Comparison of ENCODE assay signal across 10 mouse cellular contexts in genomic region chr7:144074718-144075117, GRCm38 (mm10).
DNase-seq lines count a peak whose midpoint lies in the region; ATAC-seq lines count a peak whose summit lies in the region.
"Had no signal": no experiment of that assay in that cellular context is flagged by ENCODE, and none has a peak within 500 bp of the region (broad histone marks: within the 10 kb centered on the region; RNA-seq: fewer than 3 reads in every experiment).

No protein-coding gene starts in this region.

- no peak overlapping the region for H3K9ac ChIP-seq in intestine, embryonic 14.5 days (ENCODE audit: low read length)
- H3K9ac ChIP-seq in intestine, embryonic 15.5 days: no peak overlapping the region
- H3K9ac ChIP-seq in hindbrain, embryonic 16.5 days (ENCODE audit: low read depth, low read length): no peak overlapping the region
- H3K9ac ChIP-seq: embryonic facial prominence, embryonic 15.5 days had no signal

- no peaks in the 10 kb centered on the region for H3K36me3 ChIP-seq in intestine, embryonic 14.5 days (ENCODE audit: control insufficient read depth, insufficient read depth, low read length)
- H3K36me3 ChIP-seq in intestine, embryonic 15.5 days: no peaks in the 10 kb centered on the region
- H3K36me3 ChIP-seq in hindbrain, embryonic 16.5 days (ENCODE audit: control insufficient read depth, insufficient read depth, low read length): no peaks in the 10 kb centered on the region
- H3K36me3 ChIP-seq: embryonic facial prominence, embryonic 15.5 days had no signal

- intact Hi-C loops in left cerebral cortex, postnatal 4 days (cut with DNase I): loop anchor here (5.0 kb wide), 1 partner anchor 97 kb away; no protein-coding TSS in a partner anchor

- H3K4me2 ChIP-seq in intestine, embryonic 14.5 days (ENCODE audit: low read length): no peak overlapping the region
- no peak overlapping the region for H3K4me2 ChIP-seq in intestine, embryonic 15.5 days (replicated peaks)
- H3K4me2 ChIP-seq in hindbrain, embryonic 16.5 days (ENCODE audit: low read length): no peak overlapping the region
- H3K4me2 ChIP-seq: embryonic facial prominence, embryonic 15.5 days had no signal

- ATAC-seq in intestine, embryonic 14.5 days (replicated peaks; ENCODE audit: low FRiP score, low TSS enrichment, low read depth): no peak
- no peak for ATAC-seq in intestine, embryonic 15.5 days
- peak; percentile 56; the same call in 1 of the 2 replicates for ATAC-seq in hindbrain, embryonic 16.5 days
- ATAC-seq in neutrophil, adult 5-6 weeks (ENCODE audit: extremely low read depth, insufficient number of reproducible peaks, low FRiP score, poor library complexity, severe bottlenecking): peak; percentile 34; the same call in 1 of the 2 replicates

- no peaks in the 10 kb centered on the region for H3K9me3 ChIP-seq in intestine, embryonic 14.5 days (ENCODE audit: control insufficient read depth, low read length)
- H3K9me3 ChIP-seq in intestine, embryonic 15.5 days: no peaks in the 10 kb centered on the region
- no peaks in the 10 kb centered on the region for H3K9me3 ChIP-seq in hindbrain, embryonic 16.5 days (ENCODE audit: control insufficient read depth, low read length)
- H3K9me3 ChIP-seq: embryonic facial prominence, embryonic 15.5 days had no signal

- H3K27me3 ChIP-seq in intestine, embryonic 14.5 days (replicated peaks; ENCODE audit: control insufficient read depth, insufficient read depth, low read length): no peaks in the 10 kb centered on the region
- no peaks in the 10 kb centered on the region for H3K27me3 ChIP-seq in intestine, embryonic 15.5 days (replicated peaks)
- H3K27me3 ChIP-seq in hindbrain, embryonic 16.5 days (replicated peaks; ENCODE audit: control insufficient read depth, insufficient read depth, low read length): no peaks in the 10 kb centered on the region
- H3K27me3 ChIP-seq: embryonic facial prominence, embryonic 15.5 days had no signal

- no peak overlapping the region for H3K4me3 ChIP-seq in intestine, embryonic 14.5 days (ENCODE audit: low read depth, low read length)
- no peak overlapping the region for H3K4me3 ChIP-seq in intestine, embryonic 15.5 days (replicated peaks)
- H3K4me3 ChIP-seq in hindbrain, embryonic 16.5 days (ENCODE audit: low read length): no peak overlapping the region
- H3K4me3 ChIP-seq: embryonic facial prominence, embryonic 15.5 days; myocyte had no signal

- no peak overlapping the region for H3K27ac ChIP-seq in intestine, embryonic 14.5 days (ENCODE audit: low read depth)
- no peak overlapping the region for H3K27ac ChIP-seq in intestine, embryonic 15.5 days
- H3K27ac ChIP-seq in hindbrain, embryonic 16.5 days (ENCODE audit: low read depth, low read length): no peak overlapping the region
- H3K27ac ChIP-seq: embryonic facial prominence, embryonic 15.5 days had no signal

- WGBS in intestine, embryonic 14.5 days: 28% methylated on average over 3 of the region's 3 CpGs
- 28% methylated on average over 3 of the region's 3 CpGs for WGBS in intestine, embryonic 15.5 days
- 29% methylated on average over 3 of the region's 3 CpGs for WGBS in hindbrain, embryonic 16.5 days

- DNase-seq in intestine, embryonic 14.5 days (ENCODE audit: low spot score): peak; percentile 87
- peak; percentile 81 for DNase-seq in adipocyte (ENCODE audit: low spot score)
- peak; percentile 73 for DNase-seq in embryo, embryonic 10 days (ENCODE audit: low spot score)
- peak; percentile 81 for DNase-seq in left cerebral cortex, postnatal 4 days
- peak; percentile 63 for DNase-seq in thymus, postnatal 0 days (ENCODE audit: low spot score)

- no peaks in the 10 kb centered on the region for H3K4me1 ChIP-seq in intestine, embryonic 14.5 days (replicated peaks; ENCODE audit: control insufficient read depth, insufficient read depth, low read length)
- H3K4me1 ChIP-seq in intestine, embryonic 15.5 days (replicated peaks): 0 out of 2 replicates have a peak, but pooled peaks cover 3% of the 10 kb centered on the region
- no peaks in the 10 kb centered on the region for H3K4me1 ChIP-seq in hindbrain, embryonic 16.5 days (ENCODE audit: control insufficient read depth, insufficient read depth, low read depth, low read length)
- H3K4me1 ChIP-seq: embryonic facial prominence, embryonic 15.5 days had no signal

Comparison
In these comparisons a context has a peak if more than half of its experiments do, and no peak if none do; other contexts are left out.
1. ATAC-seq: peak in hindbrain, embryonic 16.5 days (single experiment) and neutrophil, adult 5-6 weeks (single experiment); none in intestine, embryonic 14.5 days (single experiment) and intestine, embryonic 15.5 days (single experiment).
2. Peak in every context shown above with its lines, with median percentiles within 50 percentile points of each other: DNase-seq.